Mouse (Mus musculus) heart, adult 2 months (tissue): ENCODE data around the gene Ppih. TPM values are rescaled to one million over a fixed set of nuclear protein-coding genes. Genes with fewer than 3 reads are reported as not detected.

Experiments
- DNase-seq, 2 experiments: peaks; one replicate each; pipeline ENCODE4 v3.0.0; 2021
- H3K27ac ChIP-seq: fragments of 200-600 bp; 2 replicates; pipeline ENCODE4 v1.8.1; 2022
- H3K27me3 ChIP-seq: fragments of 200-500 bp; 2 replicates; pipeline ENCODE4 v1.6.1; 2012; ENCODE audit warnings: mild to moderate bottlenecking, low read length, inconsistent platforms, mixed read lengths; ENCODE audit not compliant: control insufficient read depth, insufficient read depth
- H3K36me3 ChIP-seq: fragments of 200-500 bp; 2 replicates; pipeline ENCODE4 v1.6.1; 2012; ENCODE audit warnings: low read length, inconsistent platforms; ENCODE audit not compliant: control insufficient read depth, insufficient read depth
- H3K4me1 ChIP-seq: fragments of 200-500 bp; 2 replicates; pipeline ENCODE4 v1.6.1; 2011; ENCODE audit warnings: low read length; ENCODE audit not compliant: control insufficient read depth, insufficient read depth
- H3K4me3 ChIP-seq: fragments of 200-600 bp; 2 replicates; pipeline ENCODE4 v1.8.1; 2022
- H3K79me2 ChIP-seq: fragments of 200-500 bp; replicated peaks from 2 replicates; pipeline ENCODE4 v1.6.1; 2012; ENCODE audit warnings: mild to moderate bottlenecking, inconsistent platforms, low read length, moderate library complexity, mixed read lengths; ENCODE audit not compliant: control insufficient read depth, insufficient read depth
- H3K9ac ChIP-seq: fragments of 200-500 bp; 2 replicates; pipeline ENCODE4 v1.6.1; 2012; ENCODE audit warnings: low read depth, mild to moderate bottlenecking, control low read depth, inconsistent platforms, low read length, mixed read lengths
- CTCF ChIP-seq: fragments of 200-600 bp; IDR thresholded peaks from 2 replicates; pipeline ENCODE4 v1.8.1; 2022; ENCODE audit warnings: antibody characterized with exemption, mild to moderate bottlenecking, moderate library complexity
- EP300 ChIP-seq: fragments of 200-500 bp; IDR thresholded peaks from 2 replicates; pipeline ENCODE4 v1.6.1; 2011; ENCODE audit warnings: low read depth, low read length, control low read depth; ENCODE audit not compliant: insufficient read depth
- POLR2A ChIP-seq: fragments of 200-500 bp; IDR thresholded peaks from 2 replicates; pipeline ENCODE4 v1.6.1; 2011; ENCODE audit warnings: mild to moderate bottlenecking, low read depth, low read length, control low read depth; ENCODE audit not compliant: insufficient read depth
- WGBS: fragments of 180-500 bp; shearing (Covaris S2); methylation state at CpG from one replicate; pipeline ENCODE4 v1.1.7; 2018; 5-methylcytosine and 5-hydroxymethylcytosine counted together
- intact Hi-C: fragments of 180-260 bp; cut with DNase I; formaldehyde crosslinking; loops from one replicate; pipeline ENCODE4 v1.15.1; 2025
- long read RNA-seq: library from polyadenylated mRNA; stranded (forward); transcript quantifications from one replicate; pipeline ENCODE4 v2.0.0, GENCODE M21; 2021
- polyA plus RNA-seq: library from polyadenylated mRNA; depleted of rRNA; stranded (reverse); fragments of >200 nt; gene quantifications from 2 replicates; pipeline ENCODE4 v1.2.3, GENCODE M21; 2012; rRNA removed
- total RNA-seq, 2 experiments: library from RNA; stranded (reverse); gene quantifications; 2 replicates each; pipeline ENCODE4 v1.2.3; 2021

Ppih gene
- 10 to 100 TPM in 1 of 2 experiments, 1 to 10 TPM in 1; 8.2 to 10.3 TPM for total RNA-seq
- 5.5 and 7.4 TPM in 2 replicates for polyA plus RNA-seq
- long read RNA-seq, partial matches to known transcripts, result 0 of 5 reads
- long read RNA-seq, other reads (novel, unspliced or antisense), result 0 of 5 reads

DNA sequence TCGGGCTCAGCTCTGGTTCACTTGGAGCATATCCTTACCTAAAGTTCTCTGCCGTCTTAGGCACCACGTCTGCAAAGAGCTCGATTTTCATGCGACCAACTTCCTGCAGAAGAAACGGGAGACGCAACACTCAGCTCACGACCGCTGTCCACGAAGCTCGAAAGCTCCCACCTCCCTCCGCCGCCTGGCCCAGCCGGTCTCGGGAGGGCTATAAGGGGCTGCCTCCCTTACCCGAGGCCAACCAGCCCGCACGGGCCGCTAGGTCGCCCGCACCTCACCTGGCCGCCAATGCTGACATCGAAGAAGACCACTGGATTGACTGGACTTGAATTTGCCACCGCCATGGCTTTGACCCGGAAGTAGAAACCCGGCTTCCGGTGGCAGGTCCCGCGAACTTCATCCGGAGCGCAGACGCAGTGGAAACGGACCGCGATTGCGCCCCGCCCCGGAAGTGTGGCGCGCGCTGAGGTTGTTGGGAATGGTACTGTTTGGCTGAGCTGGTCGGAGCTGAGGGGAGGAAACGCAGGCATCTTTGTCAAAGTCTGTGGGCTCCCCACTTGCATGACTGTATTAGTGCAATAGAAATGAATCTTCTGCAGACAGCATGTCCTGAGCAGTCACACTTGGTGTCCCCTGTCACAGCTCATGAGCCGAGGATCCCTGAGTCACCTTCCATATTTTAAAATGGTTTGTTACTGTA lies at the start of gene Ppih:
Gene Ppih (minus strand): TSS at position 416 of the 700 bp plus-strand sequence.
- H3K36me3 ChIP-seq, result no peaks in the 10 kb centered on the region
- WGBS, result under 1% methylated on average over 44 of the region's 44 CpGs
- intact Hi-C loops, result loop anchor here (2.0 to 5.0 kb wide), 3 partner anchors 25 to 102 kb away; partner anchors contain the start of genes Ppcs, Ybx1 and Zmynd12
- 0 out of 2 replicates have a peak, but pooled peaks cover 1% of the 10 kb centered on the region for H3K4me1 ChIP-seq
- H3K27me3 ChIP-seq, result no peaks in the 10 kb centered on the region
- peak; percentile 97 for DNase-seq
- H3K79me2 ChIP-seq, result no peaks in the 10 kb centered on the region
- peak within 1 kb of the TSS; percentile 62 for H3K9ac ChIP-seq
- H3K4me3 ChIP-seq, result peak within 1 kb of the TSS; percentile 75
- peak; percentile 75 for TF ChIP-seq EP300
- peak; percentile 17; the same call in 1 of the 2 replicates for TF ChIP-seq CTCF
- peak; percentile 96 for TF ChIP-seq POLR2A
- peak within 1 kb of the TSS; percentile 75 for H3K27ac ChIP-seq

DNA sequence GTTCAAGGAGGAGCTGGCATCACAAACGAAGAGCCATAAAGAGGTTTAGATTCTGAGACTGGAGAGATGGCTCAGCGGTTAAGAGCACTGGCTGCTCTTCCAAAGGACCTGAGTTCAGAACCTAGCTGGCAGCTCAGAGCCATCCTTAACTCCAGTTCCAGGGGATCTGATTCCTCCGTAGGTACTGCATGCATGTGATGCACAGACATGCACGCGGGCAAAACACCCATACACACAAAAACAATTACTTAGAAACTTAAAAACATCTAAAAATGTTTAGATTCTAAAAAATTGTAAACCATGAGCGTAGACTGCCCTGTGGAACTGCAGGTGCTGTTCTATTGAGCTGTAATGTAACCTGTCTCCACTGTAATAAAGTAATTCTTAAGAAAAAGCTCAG lies 49.1 kb upstream of the Ppih start:
- TF ChIP-seq CTCF, result peak; percentile 51
- no peak for TF ChIP-seq EP300
- no peaks in the 10 kb centered on the region for H3K36me3 ChIP-seq
- 83% methylated on average over 6 of the region's 6 CpGs for WGBS
- H3K79me2 ChIP-seq, result no peaks in the 10 kb centered on the region
- H3K4me1 ChIP-seq, result no peaks in the 10 kb centered on the region
- intact Hi-C loops, result no loop called here
- no peak overlapping the region for H3K27ac ChIP-seq
- H3K27me3 ChIP-seq, result no peaks in the 10 kb centered on the region
- no peak overlapping the region for H3K4me3 ChIP-seq
- DNase-seq, result no peak
- no peak overlapping the region for H3K9ac ChIP-seq

DNA sequence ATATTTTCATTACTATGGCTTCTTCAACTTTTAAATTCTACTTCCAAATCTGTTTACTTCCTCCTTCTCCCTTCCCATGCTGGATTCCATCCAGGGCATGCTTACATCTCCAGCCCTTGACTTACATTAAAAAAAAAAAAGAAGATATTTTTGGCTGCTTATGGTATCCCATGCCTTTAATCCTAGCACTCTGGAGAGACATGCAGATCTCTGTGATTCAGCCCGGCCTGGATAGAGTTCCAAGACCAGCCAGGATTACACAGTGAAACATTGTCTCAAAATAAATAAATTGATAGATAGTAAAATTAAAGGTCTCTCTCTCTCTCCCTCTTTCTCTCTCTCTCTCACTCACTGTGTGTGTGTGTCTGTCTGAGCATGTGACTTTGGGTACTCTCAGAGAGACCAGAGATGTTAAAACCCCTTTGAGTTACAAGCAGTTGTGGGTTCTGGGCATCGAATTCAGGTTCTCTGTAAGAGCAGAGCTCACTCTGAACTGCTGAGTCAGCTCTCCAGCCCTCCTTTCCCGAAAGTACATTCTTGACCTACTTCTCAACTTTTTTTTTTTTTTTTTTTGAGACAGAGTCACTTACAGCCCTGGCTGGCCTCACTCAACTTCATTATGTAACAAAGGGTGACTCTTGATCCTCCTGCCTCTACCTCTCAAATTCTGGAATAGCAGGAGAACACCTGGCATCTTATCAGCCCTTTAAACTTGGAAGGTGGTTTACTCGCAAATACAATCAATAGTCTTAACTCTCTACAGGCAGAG lies 46.6 kb upstream of the Ppih start:
- Histone ChIP-seq H3K4me3 (no peak overlapping the region), H3K27me3 (no peaks in the 10 kb centered on the region), H3K36me3 (no peaks in the 10 kb centered on the region), H3K27ac (no peak overlapping the region), H3K9ac (no peak overlapping the region), H3K79me2 (no peaks in the 10 kb centered on the region), H3K4me1 (no peaks in the 10 kb centered on the region)
- WGBS, result 41% methylated on average over 4 of the region's 4 CpGs
- intact Hi-C loops, result no loop called here
- no peak for TF ChIP-seq CTCF
- no peak for TF ChIP-seq EP300
- TF ChIP-seq POLR2A, result no peak
- DNase-seq, result no peak

DNA sequence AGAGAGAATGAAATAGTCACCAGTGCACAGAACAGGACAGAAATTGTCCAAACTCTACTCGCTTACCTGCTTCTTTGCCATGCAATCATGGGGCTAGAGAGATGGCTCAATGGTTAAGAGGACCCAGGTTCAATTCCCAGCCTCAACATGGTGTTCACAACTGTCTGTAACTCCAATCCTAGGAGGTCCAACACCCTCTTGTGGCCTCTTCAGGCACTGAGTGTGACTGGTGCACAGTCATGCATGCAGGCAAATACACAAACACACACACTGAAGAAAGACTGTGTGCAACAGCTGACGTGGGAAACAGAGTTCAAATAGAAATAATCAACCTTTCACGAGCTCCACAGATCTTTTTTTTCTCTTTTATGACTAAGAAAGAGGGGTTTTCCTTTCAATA lies 41.9 kb upstream of the Ppih start:
- 71% methylated on average over 3 of the region's 3 CpGs for WGBS
- H3K79me2 ChIP-seq, result no peaks in the 10 kb centered on the region

DNA sequence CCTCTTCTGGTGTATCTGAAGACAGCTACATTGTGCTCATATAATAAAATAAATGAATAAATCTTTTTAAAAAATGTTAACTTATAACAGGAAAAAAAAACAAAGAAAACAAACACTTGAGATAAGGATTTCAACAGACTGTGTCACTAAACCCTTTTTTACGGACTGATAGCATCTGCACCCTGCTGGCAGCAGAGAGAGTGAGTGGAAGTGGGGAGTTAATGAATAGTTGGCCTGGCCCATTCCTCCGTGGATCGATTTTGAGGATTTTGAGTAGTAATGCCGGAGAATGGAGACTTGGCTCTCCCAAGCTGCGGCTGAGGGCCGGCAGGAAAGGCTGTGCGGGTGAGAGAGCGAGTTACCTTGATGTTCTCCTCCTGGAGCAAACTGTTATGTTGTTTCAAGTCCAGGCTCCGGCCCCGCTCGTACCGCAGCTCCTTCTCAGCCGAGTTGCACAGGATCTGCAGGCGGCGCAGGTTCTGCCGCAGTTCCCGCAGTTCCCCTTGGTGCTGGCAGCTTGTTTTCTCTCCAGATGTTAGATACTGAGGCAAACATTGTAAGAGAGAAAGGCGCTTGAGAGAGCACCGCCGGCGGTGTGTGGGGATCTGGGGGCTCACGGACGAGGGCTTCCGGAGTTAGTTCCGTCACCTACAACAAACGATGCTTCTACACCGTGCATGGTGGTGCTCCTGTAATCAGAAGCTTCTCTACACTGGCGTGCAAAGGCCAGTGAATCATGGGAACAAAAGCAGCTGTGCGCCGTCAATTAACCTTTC lies 39.0 kb upstream of the Ppih start:
- no peaks in the 10 kb centered on the region for H3K79me2 ChIP-seq
- no peak overlapping the region for H3K27ac ChIP-seq
- peak in 1 of 2 experiments; percentile 5 for DNase-seq
- no peaks in the 10 kb centered on the region; the same call in 1 of the 2 replicates for H3K27me3 ChIP-seq
- H3K9ac ChIP-seq, result peak overlapping the region; percentile 6; the same call in 1 of the 2 replicates
- intact Hi-C loops, result no loop called here
- TF ChIP-seq CTCF (no peak), EP300 (no peak), POLR2A (no peak)
- H3K4me3 ChIP-seq, result peak overlapping the region; percentile 13; the same call in 1 of the 2 replicates
- H3K4me1 ChIP-seq, result no peaks in the 10 kb centered on the region; the same call in 1 of the 2 replicates
- 7% methylated on average over 30 of the region's 30 CpGs for WGBS
- H3K36me3 ChIP-seq, result no peaks in the 10 kb centered on the region

More for the DNA sequence above, 41.9 kb upstream of the Ppih start:
- no peak for TF ChIP-seq POLR2A
- TF ChIP-seq CTCF, result no peak
- TF ChIP-seq EP300, result no peak
- Histone ChIP-seq H3K9ac (no peak overlapping the region), H3K36me3 (no peaks in the 10 kb centered on the region), H3K4me1 (no peaks in the 10 kb centered on the region; the same call in 1 of the 2 replicates), H3K27ac (no peak overlapping the region), H3K27me3 (no peaks in the 10 kb centered on the region; the same call in 1 of the 2 replicates), H3K4me3 (no peak overlapping the region)
- no peak for DNase-seq
- intact Hi-C loops, result no loop called here
